Mouse (Mus musculus): ENCODE measurements around the gene 1700057G04Rik. TPM values are rescaled to one million over a fixed set of nuclear protein-coding genes. Genes with fewer than 3 reads are reported as not detected.

1700057G04Rik gene
- not detected for total RNA-seq (2021)
- long read RNA-seq, experiment 1 = 0 reads
- long read RNA-seq, experiment 2 = 0 reads

DNA sequence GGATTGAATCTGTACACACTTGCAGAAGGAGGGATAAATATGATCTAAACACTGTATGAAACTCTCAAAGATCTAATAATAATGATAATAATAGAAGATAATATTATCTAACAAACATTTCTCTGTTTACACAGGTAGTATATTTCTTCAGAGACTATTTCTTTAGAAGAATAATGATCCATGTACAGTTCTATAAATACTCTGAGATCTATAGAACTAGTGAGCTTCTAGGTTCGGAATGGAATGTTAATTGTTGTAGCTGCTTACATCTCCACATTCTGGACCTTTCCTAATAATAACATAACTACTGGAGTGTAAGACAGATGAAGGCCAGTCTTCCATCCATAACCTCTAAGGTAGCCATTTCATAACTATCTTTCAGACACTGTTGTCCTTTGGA lies at the start of gene 1700057G04Rik:
TSS of gene 1700057G04Rik (plus strand) at position 301 of the 400 bp plus-strand sequence.
- no peak within 1 kb of the TSS for H3K27ac ChIP-seq
- no peak for TF ChIP-seq CTCF (IDR thresholded peaks at IDR 0.05)
- no peak within 1 kb of the TSS for H3K4me3 ChIP-seq
- intact Hi-C loops (cut with DNase I) = no loop called here
- no peak for DNase-seq

DNA sequence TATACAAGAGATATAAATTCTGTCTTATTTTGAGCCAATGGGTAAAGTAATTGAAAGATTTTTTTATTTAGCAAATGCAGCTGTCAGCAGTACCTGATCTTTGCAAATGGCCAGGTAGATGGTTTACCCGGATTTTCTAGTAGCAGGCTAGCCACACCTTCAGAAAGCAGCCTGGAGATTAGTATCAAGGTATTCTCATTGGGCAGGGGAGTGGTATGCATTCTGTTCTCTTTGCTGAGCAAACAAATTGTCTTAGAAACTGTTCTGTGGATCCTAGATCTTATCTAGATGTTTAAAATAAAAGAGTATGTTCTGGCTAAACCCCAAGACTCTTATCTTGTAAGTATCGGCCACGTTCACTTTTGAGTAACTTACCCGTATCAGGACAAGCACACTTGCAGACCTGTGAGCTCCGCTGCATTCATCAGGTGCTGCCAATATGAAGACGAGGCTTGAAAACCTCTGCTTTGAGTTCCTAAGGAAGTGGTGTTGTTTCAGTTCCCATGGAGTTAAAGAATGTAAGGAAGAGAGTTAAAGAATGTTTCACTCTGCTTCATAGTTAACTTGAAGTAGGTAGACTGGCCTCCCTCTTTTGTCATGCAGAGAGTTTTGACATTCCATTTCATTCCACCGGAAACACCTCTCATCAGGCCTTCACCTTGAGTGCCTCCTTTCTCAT lies 48.6 kb upstream of the 1700057G04Rik start:
- no peak overlapping the region for H3K27ac ChIP-seq
- TF ChIP-seq CTCF (IDR thresholded peaks at IDR 0.05) = no peak
- H3K4me3 ChIP-seq = no peak overlapping the region
- no peak for DNase-seq
- intact Hi-C loops (cut with DNase I) = no loop called here

DNA sequence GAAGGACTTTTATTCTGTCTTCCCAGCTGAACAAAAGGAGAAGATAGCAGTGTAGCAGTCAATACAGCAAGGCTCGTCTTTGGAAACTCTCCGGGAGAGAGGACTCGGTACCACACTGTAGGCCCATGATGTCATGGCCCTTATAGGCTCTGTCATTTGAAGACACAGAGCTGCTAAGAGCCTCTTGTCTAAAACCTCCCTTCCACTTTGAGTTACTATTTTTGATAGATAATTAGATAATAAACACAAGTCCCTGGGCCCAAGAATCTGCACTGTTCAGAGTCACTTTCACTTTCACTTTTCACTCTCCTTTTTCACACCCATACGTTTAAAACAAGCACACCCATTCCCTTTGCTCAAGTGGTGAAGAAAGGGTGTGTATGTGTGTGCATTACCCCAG lies 43.5 kb upstream of the 1700057G04Rik start:
- no peak for DNase-seq
- no peak overlapping the region for H3K27ac ChIP-seq
- TF ChIP-seq CTCF (IDR thresholded peaks at IDR 0.05) = no peak
- intact Hi-C loops (cut with DNase I) = no loop called here
- peak overlapping the region; percentile 48 for H3K4me3 ChIP-seq

DNA sequence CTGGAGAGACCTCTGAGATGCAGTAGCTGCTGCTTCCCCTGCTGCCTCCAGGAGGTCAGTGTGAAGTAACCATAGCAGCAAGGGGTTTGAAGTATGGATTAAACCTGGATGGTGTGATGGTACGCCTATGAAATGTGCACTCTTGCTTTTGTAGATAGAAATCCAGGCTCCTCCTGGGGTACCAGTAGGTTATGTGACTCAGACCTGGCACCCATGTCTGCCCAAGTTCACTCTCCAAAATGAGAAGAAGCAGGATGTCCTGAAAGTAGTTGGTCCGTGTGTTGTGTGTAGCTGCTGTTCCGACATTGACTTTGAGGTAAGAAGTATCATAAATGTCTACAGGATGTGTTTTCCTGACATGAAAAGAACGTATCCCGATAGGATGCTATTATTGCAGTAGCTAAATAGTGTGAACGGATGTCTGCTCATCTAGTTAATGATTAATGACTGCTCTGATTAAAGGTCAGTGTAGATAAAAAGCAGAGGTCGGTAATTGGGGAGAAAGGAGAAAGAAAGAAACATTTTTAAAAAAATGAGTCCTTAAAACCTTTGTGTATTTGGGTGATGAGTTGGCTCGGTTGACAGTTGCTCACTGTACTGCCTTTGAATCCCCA lies 42.5 kb upstream of the 1700057G04Rik start:
- Histone ChIP-seq H3K27ac (no peak overlapping the region), H3K4me3 (no peak overlapping the region)
- no peak for DNase-seq
- intact Hi-C loops (cut with DNase I) = no loop called here
- no peak for TF ChIP-seq CTCF (IDR thresholded peaks at IDR 0.05)

DNA sequence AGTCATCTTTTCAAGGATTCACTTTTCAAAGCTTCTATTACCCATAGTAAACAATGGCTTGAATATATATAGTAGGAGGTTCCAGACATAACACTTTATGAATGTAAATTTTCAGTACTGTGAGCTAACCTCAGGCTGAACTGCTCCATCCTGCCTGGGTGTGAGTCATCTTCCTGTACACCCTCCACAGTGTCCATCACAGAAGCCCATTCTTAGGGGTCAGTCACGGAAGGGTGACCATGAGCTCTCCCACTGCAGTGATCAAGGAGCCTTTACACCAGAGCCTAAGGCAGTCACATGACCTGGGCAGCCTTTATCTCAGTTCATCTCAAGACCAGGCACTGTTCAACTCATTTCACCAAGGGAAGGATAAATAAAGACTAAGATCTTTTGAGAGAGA lies 41.4 kb upstream of the 1700057G04Rik start:
- Histone ChIP-seq H3K4me3 (no peak overlapping the region), H3K27ac (no peak overlapping the region)
- no peak for TF ChIP-seq CTCF (IDR thresholded peaks at IDR 0.05)
- intact Hi-C loops (cut with DNase I) = no loop called here
- no peak for DNase-seq

DNA sequence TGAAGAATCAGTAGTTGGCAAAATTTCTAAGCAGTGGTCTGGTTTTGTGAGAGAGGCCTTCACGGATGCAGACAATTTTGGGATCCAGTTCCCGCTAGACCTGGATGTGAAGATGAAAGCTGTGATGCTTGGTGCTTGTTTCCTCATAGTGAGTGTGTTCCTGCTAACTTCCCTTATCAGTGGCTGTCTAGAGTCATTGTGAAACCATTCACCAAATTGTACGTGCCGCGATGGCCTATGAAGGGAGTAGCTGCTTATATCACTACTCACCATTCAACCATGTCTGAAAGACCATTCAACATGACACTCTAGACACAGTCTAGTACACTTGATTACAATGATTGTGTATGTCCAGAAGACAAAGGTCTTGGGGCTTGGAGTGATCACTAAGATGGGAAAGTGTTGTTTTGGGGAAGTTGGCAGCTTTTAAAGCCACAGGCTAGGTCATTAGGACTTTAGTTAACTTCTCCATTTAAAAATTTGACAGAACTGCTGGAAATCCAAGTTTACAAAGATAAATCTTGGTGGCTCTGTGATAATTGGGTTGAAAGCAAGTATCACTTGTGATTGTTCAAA lies 39.3 kb upstream of the 1700057G04Rik start:
- H3K4me3 ChIP-seq = no peak overlapping the region
- no peak for TF ChIP-seq CTCF (IDR thresholded peaks at IDR 0.05)
- DNase-seq = no peak
- no peak overlapping the region for H3K27ac ChIP-seq
- intact Hi-C loops (cut with DNase I) = no loop called here

DNA sequence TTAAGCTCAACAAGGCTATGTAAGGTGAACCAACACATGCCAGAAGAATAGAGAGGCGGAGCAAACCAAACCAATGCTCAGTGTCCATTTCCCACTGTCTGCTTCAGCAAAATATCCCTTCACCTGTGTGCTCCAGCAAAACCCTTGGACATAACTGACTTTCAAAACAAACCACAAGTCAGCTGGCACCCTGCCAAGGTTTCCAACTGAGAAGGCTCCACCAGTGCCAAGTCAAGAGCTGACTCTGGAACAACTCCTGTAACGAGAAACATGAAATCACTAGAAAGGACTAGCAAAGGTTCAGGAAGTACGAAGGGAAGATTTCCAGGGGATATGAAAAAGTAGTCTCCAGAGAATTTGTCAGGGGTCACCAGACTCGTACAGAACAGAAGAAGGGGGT lies 38.2 kb upstream of the 1700057G04Rik start:
- intact Hi-C loops (cut with DNase I) = no loop called here
- TF ChIP-seq CTCF (IDR thresholded peaks at IDR 0.05) = no peak
- Histone ChIP-seq H3K4me3 (no peak overlapping the region), H3K27ac (no peak overlapping the region)
- peak; percentile 79 for DNase-seq

DNA sequence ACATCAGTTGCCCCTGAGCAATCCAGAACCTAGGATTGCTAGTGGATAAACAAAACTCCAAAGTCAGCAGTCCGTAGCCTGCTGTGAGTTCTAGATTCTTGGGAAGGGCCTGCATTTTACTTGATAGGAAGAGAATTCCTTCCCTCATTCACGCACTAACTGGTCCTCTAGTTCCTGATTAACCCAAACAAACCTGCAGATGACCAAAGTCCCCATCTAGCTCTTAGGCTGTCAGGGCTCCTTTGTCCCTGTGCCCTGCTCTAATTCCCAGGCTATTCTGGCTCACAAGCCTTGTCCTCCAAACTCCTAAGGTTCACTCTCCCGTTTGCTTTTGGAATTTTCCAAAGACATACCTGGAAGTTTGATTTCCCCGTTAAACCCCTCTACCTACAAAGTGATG lies 36.5 kb upstream of the 1700057G04Rik start:
- Histone ChIP-seq H3K4me3 (no peak overlapping the region), H3K27ac (no peak overlapping the region)
- intact Hi-C loops (cut with DNase I) = no loop called here
- TF ChIP-seq CTCF (IDR thresholded peaks at IDR 0.05) = no peak
- DNase-seq = no peak

DNA sequence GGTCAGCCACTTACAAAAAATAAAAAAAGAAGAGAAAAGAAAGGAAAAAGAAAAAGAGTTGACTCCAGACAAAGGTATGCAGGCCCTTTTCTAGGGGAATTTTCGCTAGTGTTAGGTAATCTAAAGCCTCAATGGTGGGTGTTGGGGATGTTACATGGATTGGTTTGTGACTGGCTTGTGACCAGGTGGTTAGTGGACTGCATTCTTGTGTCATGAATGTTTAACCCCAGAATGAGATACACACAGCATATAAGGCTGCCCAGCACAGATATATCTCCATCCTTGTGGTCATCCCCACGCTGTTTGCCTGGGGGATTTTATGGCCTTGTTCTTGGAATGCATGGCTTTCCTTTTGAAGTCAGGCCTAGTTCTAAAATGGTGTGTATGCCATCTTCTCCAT lies 35.9 kb upstream of the 1700057G04Rik start:
- intact Hi-C loops (cut with DNase I) = no loop called here
- Histone ChIP-seq H3K4me3 (no peak overlapping the region), H3K27ac (no peak overlapping the region)
- TF ChIP-seq CTCF (IDR thresholded peaks at IDR 0.05) = no peak
- DNase-seq = no peak

DNA sequence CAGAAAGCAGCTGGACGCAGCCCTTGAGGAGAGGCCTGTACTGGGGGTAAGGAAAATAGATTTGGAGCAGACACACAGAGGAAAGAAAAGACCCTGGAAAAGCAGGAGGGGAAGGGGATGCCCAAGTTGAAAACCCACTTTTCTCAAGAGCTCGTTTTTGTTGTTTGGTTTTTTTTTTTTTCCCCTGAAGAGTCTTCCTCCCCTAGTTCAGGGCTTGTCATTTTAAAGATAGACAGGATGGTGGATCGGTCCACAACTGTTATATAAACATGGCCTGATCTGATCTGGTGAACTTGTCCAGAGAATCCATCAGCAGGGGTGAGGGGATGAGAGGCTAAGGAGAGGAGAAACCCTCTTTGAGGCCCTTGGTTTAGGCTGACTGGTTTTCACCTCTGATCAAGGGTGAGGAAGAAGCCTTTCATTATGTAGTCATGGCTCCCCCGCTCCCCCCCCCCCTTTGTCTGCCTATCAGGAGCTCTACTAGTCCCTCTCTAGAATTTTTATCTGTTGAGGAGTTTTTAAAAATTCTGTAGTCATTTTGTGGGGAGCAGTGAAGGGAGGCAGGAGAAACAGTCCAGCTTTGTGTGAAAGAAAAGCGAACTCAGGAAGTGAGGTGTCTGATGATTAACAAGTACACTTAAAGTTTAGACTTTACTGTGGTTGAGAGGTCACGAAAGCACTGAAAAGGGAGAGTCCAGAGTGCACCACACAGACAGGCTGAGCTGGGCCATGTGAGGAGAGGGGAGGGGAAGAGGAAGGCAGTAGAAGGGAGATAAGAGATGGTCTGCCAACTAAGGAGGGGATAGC lies 35.0 kb upstream of the 1700057G04Rik start:
- no peak for DNase-seq
- no peak for TF ChIP-seq CTCF (IDR thresholded peaks at IDR 0.05)
- intact Hi-C loops (cut with DNase I) = no loop called here
- Histone ChIP-seq H3K4me3 (no peak overlapping the region), H3K27ac (no peak overlapping the region)

DNA sequence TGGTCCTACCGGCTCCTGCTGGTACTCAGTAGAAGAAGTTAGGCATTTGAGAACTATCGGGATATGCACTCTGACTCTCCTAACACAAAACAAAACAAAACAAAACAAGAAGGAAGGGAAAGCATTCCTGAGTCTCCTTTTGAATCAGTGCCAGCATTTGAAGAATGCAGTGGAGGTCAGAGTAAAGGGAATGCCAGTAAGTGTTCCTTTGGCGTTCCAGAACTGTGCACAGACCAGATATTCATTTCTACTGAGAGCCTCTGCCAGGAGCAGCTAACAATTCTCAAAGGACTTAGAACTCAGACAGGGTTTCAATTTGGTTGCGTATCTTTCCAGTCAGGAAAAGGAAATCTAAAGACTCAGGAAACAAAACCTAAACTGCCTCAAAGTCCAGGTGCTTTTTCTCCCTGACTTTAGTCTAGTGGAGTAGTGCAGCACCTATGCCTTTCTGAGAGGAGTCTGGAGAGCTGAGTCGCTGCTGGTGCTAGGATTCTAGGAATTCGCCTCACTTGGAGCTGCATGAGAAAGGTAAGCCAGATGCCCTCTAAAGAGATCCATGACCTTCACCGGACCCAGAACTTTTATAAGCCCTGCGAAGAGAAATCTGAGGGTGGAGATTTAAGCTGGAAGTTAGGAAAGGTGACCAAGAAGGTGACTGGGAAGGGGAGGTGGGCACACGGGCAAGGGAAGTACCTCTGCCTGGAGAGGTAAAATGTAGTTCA lies 33.5 kb upstream of the 1700057G04Rik start, which contains the start of gene Plscr2:
TSS of gene Plscr2 (plus strand) at position 117 of the 722 bp plus-strand sequence.
- intact Hi-C loops (cut with DNase I) = no loop called here
- DNase-seq = peak; percentile 19
- Histone ChIP-seq H3K4me3 (peak within 1 kb of the TSS; percentile 65), H3K27ac (peak within 1 kb of the TSS; percentile 78)
- no peak for TF ChIP-seq CTCF (IDR thresholded peaks at IDR 0.05)

DNA sequence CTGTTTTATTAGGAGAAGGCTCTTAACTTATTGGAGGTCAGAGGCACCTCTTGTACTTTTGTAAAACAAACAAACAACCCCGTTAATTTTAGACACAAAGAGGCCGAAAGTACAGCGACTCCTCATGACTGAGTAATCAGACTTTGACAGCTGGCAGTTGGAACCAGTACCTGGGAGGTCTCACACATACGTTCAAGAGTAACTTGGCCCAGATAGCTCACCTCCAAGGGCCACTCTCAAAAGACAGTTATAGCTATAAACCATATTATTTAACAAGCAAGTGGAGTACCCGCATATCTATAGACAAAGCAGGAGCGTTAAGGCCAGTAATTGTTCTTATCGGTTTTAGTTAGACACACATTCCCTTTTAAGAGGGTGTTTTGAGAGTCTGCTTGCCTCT lies 32.8 kb upstream of the 1700057G04Rik start:
- no peak for TF ChIP-seq CTCF (IDR thresholded peaks at IDR 0.05)
- no peak for DNase-seq
- Histone ChIP-seq H3K4me3 (peak overlapping the region; percentile 65), H3K27ac (peak overlapping the region; percentile 78)
- intact Hi-C loops (cut with DNase I) = no loop called here

Data from gastrocnemius, adult 2 months (tissue).